ENCODE assay signal across 8 mouse cellular contexts in the genomic region with DNA sequence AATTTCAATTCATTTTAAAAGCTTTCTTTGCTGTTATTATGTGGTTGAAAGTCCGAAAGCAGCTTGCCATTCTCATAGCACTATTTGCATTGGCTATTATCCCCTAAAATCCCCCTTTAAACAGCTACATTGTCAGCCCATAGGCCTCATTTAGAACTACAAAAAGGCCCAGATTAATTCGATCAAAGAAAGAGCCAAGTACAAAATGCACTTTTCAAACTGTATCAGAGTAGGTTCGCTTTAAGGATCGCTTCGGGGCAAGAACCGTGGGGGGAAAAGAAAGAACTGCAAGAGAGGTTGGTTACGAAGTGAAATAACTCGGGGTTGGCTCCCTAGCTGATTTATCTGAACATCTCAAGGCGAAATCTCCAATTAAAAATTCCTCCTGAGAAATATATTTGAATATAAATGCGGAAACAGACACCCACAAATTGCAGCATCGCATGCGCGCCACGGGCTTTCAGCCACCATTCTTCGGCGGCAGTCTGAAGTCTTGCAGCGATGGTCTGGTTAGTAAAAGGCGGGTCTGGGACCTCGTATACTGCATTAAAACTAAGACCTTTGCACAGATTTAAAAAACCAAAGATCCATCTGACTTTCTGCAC. TPM values are rescaled to one million over a fixed set of nuclear protein-coding genes. Genes with fewer than 3 reads are reported as not detected.
DNase-seq lines count a peak whose midpoint lies in the region; ATAC-seq lines count a peak whose summit lies in the region.

No protein-coding gene starts in this region.

- H3K4me2 ChIP-seq in forebrain, embryonic 16.5 days (ENCODE audit: low read length), result peak overlapping the region; percentile 86
- peak overlapping the region; percentile 59 for H3K4me2 ChIP-seq in liver, embryonic 13.5 days
- H3K4me2 ChIP-seq in stomach, embryonic 14.5 days (replicated peaks; ENCODE audit: low read depth, low read length), result peak overlapping the region; percentile 62

- H3K27me3 ChIP-seq in forebrain, embryonic 16.5 days (replicated peaks; ENCODE audit: control insufficient read depth, insufficient read depth, low read length), result peaks cover 4% of the 10 kb centered on the region; the same call in 1 of the 2 replicates
- peaks cover 63% of the 10 kb centered on the region for H3K27me3 ChIP-seq in liver, embryonic 13.5 days
- no peaks in the 10 kb centered on the region for H3K27me3 ChIP-seq in stomach, embryonic 14.5 days (ENCODE audit: control insufficient read depth, insufficient read depth, low read length)

- peak overlapping the region; percentile 41; the same call in 1 of the 2 replicates for H3K27ac ChIP-seq in forebrain, embryonic 16.5 days (ENCODE audit: low read length)
- no peak overlapping the region for H3K27ac ChIP-seq in liver, embryonic 13.5 days
- H3K27ac ChIP-seq in stomach, embryonic 14.5 days (ENCODE audit: low read length), result no peak overlapping the region

- H3K9ac ChIP-seq in forebrain, embryonic 16.5 days (replicated peaks; ENCODE audit: low read depth, low read length), result peak overlapping the region; percentile 68; the same call in 1 of the 2 replicates
- no peak overlapping the region for H3K9ac ChIP-seq in liver, embryonic 13.5 days
- H3K9ac ChIP-seq in stomach, embryonic 14.5 days (replicated peaks; ENCODE audit: low read depth, low read length), result no peak overlapping the region

- DNase-seq in kidney, postnatal 10 days, result peak; percentile 21
- no peak for DNase-seq in kidney, postnatal 25 days
- DNase-seq in brain, adult 2 months (ENCODE audit: low read depth, low spot score), result peak; percentile 42
- no peak for DNase-seq in liver, embryonic 13.5 days
- DNase-seq in adrenal gland, adult 18-20 months (ENCODE audit: low spot score in 2 of 2), result no peak
- DNase-seq in spleen, postnatal 10 days (ENCODE audit: low spot score in 2 of 2), result no peak

- H3K4me3 ChIP-seq in forebrain, embryonic 16.5 days (replicated peaks; ENCODE audit: low read length), result peak overlapping the region; percentile 46
- peak overlapping the region; percentile 41 for H3K4me3 ChIP-seq in liver, embryonic 13.5 days (replicated peaks)
- H3K4me3 ChIP-seq in stomach, embryonic 14.5 days (ENCODE audit: low read depth, low read length), result peak overlapping the region; percentile 33

- H3K36me3 ChIP-seq in forebrain, embryonic 16.5 days (ENCODE audit: control insufficient read depth, insufficient read depth), result no peaks in the 10 kb centered on the region
- H3K36me3 ChIP-seq in liver, embryonic 13.5 days, result no peaks in the 10 kb centered on the region
- H3K36me3 ChIP-seq in stomach, embryonic 14.5 days (ENCODE audit: control insufficient read depth, insufficient read depth, low read length), result no peaks in the 10 kb centered on the region

- ATAC-seq in forebrain, embryonic 16.5 days, result peak; percentile 70
- ATAC-seq in liver, embryonic 13.5 days (ENCODE audit: low read depth), result no peak
- ATAC-seq in stomach, embryonic 14.5 days (ENCODE audit: insufficient number of reproducible peaks, insufficient read depth, low FRiP score, low read depth), result no peak

- peaks cover 7% of the 10 kb centered on the region for H3K4me1 ChIP-seq in forebrain, embryonic 16.5 days (replicated peaks; ENCODE audit: control insufficient read depth, insufficient read depth, low read length)
- H3K4me1 ChIP-seq in liver, embryonic 13.5 days (replicated peaks), result no peaks in the 10 kb centered on the region
- no peaks in the 10 kb centered on the region for H3K4me1 ChIP-seq in stomach, embryonic 14.5 days (ENCODE audit: control insufficient read depth, insufficient read depth, low read length)

- peaks cover 4% of the 10 kb centered on the region; the same call in 1 of the 2 replicates for H3K9me3 ChIP-seq in forebrain, embryonic 16.5 days (ENCODE audit: control insufficient read depth, low read length)
- no peaks in the 10 kb centered on the region for H3K9me3 ChIP-seq in liver, embryonic 13.5 days (replicated peaks)
- H3K9me3 ChIP-seq in stomach, embryonic 14.5 days (ENCODE audit: control insufficient read depth, low read depth, low read length), result peaks cover 3% of the 10 kb centered on the region; the same call in 1 of the 2 replicates

- WGBS in forebrain, embryonic 16.5 days, result under 1% methylated on average over 19 of the region's 19 CpGs
- 4% methylated on average over 19 of the region's 19 CpGs for WGBS in liver, embryonic 13.5 days (ENCODE audit: insufficient replicate concordance)
- WGBS in stomach, embryonic 14.5 days, result 3% methylated on average over 19 of the region's 19 CpGs

RNA-seq across cellular contexts. Expression of gene Zfp800, which starts 0.8 kb away (rescaled TPM):
- polyA plus RNA-seq in forebrain, embryonic 16.5 days (2015; fragmentation: Nextera tagmentation; extraction: Ambion mirVana), result 18.4 and 21.2 TPM in 2 replicates
- polyA plus RNA-seq in liver, embryonic 13.5 days (2015; fragmentation: Nextera tagmentation; extraction: Ambion mirVana), result 33.3 and 38.4 TPM in 2 replicates
- 23.3 and 26.3 TPM in 2 replicates for polyA plus RNA-seq in stomach, embryonic 14.5 days (2014; fragmentation: Nextera tagmentation; extraction: Ambion mirVana)
- total RNA-seq in adrenal gland, adult 18-20 months (2021), result 10 to 100 TPM; 23.9 to 29.5 TPM

RNA-seq across cellular contexts. Expression of gene Arf5, which starts 26.4 kb away (rescaled TPM):
- polyA plus RNA-seq in forebrain, embryonic 16.5 days (2015; fragmentation: Nextera tagmentation; extraction: Ambion mirVana), result 389 and 423 TPM in 2 replicates
- 388 and 403 TPM in 2 replicates for polyA plus RNA-seq in liver, embryonic 13.5 days (2015; fragmentation: Nextera tagmentation; extraction: Ambion mirVana)
- 302 and 304 TPM in 2 replicates for polyA plus RNA-seq in stomach, embryonic 14.5 days (2014; fragmentation: Nextera tagmentation; extraction: Ambion mirVana)
- total RNA-seq in adrenal gland, adult 18-20 months (2021), result 100 to 1,000 TPM; 139 to 163 TPM

RNA-seq across cellular contexts. Expression of gene Fscn3, which starts 30.6 kb away (rescaled TPM):
- not detected in 2 replicates for polyA plus RNA-seq in forebrain, embryonic 16.5 days (2015; fragmentation: Nextera tagmentation; extraction: Ambion mirVana)
- polyA plus RNA-seq in liver, embryonic 13.5 days (2015; fragmentation: Nextera tagmentation; extraction: Ambion mirVana), result 0.44 and 1.2 TPM in 2 replicates
- not detected in 2 replicates for polyA plus RNA-seq in stomach, embryonic 14.5 days (2014; fragmentation: Nextera tagmentation; extraction: Ambion mirVana)
- not detected for total RNA-seq in adrenal gland, adult 18-20 months (2021)

RNA-seq across cellular contexts. Expression of gene Gcc1, which starts 31.2 kb away (rescaled TPM):
- 17.1 and 17.2 TPM in 2 replicates for polyA plus RNA-seq in forebrain, embryonic 16.5 days (2015; fragmentation: Nextera tagmentation; extraction: Ambion mirVana)
- 3.7 and 4.4 TPM in 2 replicates for polyA plus RNA-seq in liver, embryonic 13.5 days (2015; fragmentation: Nextera tagmentation; extraction: Ambion mirVana)
- polyA plus RNA-seq in stomach, embryonic 14.5 days (2014; fragmentation: Nextera tagmentation; extraction: Ambion mirVana), result 8.7 and 10.2 TPM in 2 replicates
- total RNA-seq in adrenal gland, adult 18-20 months (2021), result 10 to 100 TPM; 15.2 to 18.1 TPM

RNA-seq across cellular contexts. Expression of gene Pax4, which starts 52.2 kb away (rescaled TPM):
- 0.48 TPM in 1 of 2 replicates, not detected in the other for polyA plus RNA-seq in forebrain, embryonic 16.5 days (2015; fragmentation: Nextera tagmentation; extraction: Ambion mirVana)
- polyA plus RNA-seq in liver, embryonic 13.5 days (2015; fragmentation: Nextera tagmentation; extraction: Ambion mirVana), result not detected in 2 replicates
- polyA plus RNA-seq in stomach, embryonic 14.5 days (2014; fragmentation: Nextera tagmentation; extraction: Ambion mirVana), result 0.53 TPM in 1 of 2 replicates, not detected in the other
- total RNA-seq in adrenal gland, adult 18-20 months (2021), result not detected

Comparison
In these comparisons a context has a peak if more than half of its experiments do, and no peak if none do; other contexts are left out.
1. DNase-seq: peak in kidney, postnatal 10 days (single experiment) and brain, adult 2 months (single experiment); none in kidney, postnatal 25 days (0 of 2), liver, embryonic 13.5 days (single experiment), adrenal gland, adult 18-20 months (0 of 2) and spleen, postnatal 10 days (0 of 2).
2. Peak in every context shown above with its lines, with median percentiles within 50 percentile points of each other: H3K4me2 ChIP-seq and H3K4me3 ChIP-seq.